Mouse (Mus musculus): ENCODE results near the gene Bcl9l.

The Bcl9l gene

DNA sequence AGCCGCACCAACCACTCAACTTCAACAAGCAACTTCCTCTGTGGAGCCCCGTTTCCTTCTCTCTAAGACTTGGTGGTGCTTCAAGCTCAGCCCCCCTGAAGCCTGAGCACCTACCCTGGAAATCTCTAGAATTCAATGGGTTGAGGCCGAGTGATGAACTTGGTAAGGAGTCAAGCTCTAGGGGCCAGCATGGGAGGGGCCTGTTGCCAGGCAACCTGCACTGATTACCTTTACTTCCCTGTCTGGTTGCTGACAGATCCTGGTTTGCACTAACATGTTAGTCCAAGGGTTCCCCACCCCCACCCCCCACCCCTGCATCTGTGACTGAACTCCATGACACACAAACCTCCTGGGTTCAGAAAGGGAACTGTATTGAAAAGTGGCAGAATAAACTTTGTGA, 62.4 kb downstream of the Bcl9l start:
- DNase-seq (ENCODE audit: low spot score in 2 of 2): no peak

DNA sequence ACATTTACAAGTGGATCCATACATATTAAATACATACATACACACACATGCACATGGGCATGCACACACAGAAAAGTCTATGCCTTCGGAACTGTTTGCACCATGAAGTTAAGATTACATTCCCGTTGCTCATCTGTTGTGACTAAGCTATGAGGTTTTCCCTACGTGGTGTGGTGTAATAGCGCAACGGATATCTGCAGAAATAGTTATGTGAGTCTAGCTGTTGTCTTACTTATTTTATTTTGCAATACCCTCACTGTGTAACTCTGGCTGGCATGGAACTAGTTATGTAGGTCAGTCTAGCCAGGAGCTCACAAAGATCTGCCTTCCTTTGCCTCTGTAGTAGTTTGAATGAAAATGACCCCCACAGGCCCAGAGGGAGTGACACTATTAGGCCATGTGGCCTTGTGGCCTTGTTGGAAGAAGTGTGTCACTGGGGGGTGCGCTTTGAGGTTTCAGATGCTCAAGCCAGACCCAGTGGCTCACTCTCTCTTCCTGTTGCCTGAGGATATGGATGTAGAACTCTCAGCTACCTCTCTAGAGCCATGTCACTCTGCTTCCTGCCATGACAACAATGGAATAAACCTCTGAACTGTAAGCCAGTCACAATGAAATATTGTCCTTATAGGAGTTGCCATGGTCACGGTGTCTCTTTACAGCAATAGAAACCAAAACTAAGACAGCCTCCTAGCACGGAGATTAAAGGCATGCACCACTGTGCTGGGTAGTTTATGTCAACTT, 66.0 kb downstream of the Bcl9l start:
- no peak for DNase-seq (ENCODE audit: low spot score in 2 of 2)

DNA sequence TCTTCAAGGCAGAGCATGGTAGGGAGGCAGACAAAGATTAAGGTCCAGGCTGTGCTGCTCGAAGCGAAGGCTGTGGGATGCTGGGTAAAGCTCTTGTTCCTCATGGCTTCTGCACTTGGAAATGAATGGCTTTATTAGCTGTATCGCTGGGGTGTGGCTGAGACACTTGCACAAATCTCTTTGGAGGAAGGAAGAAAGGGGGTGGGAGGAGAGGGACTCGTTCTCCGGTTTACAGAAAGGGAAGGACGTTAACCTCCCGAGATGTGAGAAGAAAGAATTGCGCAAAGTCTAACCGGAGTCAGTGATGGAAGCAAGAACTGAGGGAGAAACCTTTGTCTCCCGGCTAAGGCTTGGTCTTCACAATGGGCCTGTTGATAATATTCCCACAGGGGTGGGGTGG, 68.5 kb downstream of the Bcl9l start:
- DNase-seq (ENCODE audit: low spot score in 2 of 2): no peak

- DNase-seq (ENCODE audit: low spot score in 2 of 2): peak; percentile 49 to 68
Measured at GRCm38 (mm10) chr9:44552161-44552560, 69.5 kb downstream of the Bcl9l start.

Data from urinary bladder, postnatal 4 days (tissue).